Mouse (Mus musculus): Measurements from ENCODE around the gene Cnksr3.

Gene Cnksr3

GRCm38 (mm10) chr10:7211696-7212482 lies at the start of gene Cnksr3:
Gene Cnksr3 (minus strand): TSS chr10:7212237.
- in situ Hi-C loops (cut with MboI; ENCODE audit: low pct_unique_long_range_greater_than_20kb in 1 of 2, low sequenced_read_pairs in 2 of 2, unreplicated experiment in 1 of 2), result no loop called here

GRCm38 (mm10) chr10:7260166-7261108 lies 48.4 kb upstream of the Cnksr3 start:
- in situ Hi-C loops (cut with MboI; ENCODE audit: low pct_unique_long_range_greater_than_20kb in 1 of 2, low sequenced_read_pairs in 2 of 2, unreplicated experiment in 1 of 2), result no loop called here

GRCm38 (mm10) chr10:7258607-7259006 lies 46.6 kb upstream of the Cnksr3 start:
- in situ Hi-C loops (cut with MboI; ENCODE audit: low pct_unique_long_range_greater_than_20kb in 1 of 2, low sequenced_read_pairs in 2 of 2, unreplicated experiment in 1 of 2), result no loop called here

DNA sequence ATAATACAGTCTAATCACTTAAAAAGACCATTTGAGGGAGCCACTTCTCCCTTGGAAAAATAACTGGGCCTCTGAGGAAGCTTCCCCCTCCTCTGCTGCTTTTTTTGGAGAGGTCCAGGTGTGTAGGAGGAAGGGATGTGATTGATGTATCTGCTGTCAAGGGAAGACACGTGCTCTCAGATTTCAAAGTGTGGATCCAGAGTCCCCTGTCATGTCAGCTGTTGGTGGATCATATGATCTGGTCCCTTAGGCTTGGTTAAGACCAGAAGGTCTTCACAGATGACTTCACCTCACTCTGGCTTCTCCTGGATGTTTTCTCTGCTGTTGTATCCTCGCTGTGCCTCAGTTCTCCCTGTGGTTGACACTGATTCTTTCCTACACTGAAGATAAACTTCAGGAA lies 38.4 kb upstream of the Cnksr3 start:
- in situ Hi-C loops (cut with MboI; ENCODE audit: low pct_unique_long_range_greater_than_20kb in 1 of 2, low sequenced_read_pairs in 2 of 2, unreplicated experiment in 1 of 2), result no loop called here

DNA sequence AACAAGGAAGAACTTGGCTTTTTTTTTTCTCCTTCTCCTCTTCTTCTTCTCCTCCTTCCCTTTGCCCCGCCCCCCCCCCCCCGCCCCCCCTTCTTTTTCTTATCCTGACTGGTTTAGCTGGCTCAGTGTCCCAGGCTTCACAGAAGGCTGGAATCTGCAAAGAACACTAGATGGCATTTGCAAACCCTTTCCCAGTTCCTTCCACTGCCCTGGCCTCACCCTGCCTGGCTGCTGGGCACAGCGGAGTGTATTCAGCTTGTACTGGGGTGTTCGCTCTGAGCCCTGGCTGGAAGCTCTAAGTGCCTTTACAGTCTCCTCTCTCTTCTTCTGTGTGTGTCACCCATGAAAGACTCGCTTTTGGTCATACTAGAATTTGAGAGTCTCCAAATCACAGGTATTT lies 22.6 kb upstream of the Cnksr3 start:
- in situ Hi-C loops (cut with MboI; ENCODE audit: low pct_unique_long_range_greater_than_20kb in 1 of 2, low sequenced_read_pairs in 2 of 2, unreplicated experiment in 1 of 2), result no loop called here

DNA sequence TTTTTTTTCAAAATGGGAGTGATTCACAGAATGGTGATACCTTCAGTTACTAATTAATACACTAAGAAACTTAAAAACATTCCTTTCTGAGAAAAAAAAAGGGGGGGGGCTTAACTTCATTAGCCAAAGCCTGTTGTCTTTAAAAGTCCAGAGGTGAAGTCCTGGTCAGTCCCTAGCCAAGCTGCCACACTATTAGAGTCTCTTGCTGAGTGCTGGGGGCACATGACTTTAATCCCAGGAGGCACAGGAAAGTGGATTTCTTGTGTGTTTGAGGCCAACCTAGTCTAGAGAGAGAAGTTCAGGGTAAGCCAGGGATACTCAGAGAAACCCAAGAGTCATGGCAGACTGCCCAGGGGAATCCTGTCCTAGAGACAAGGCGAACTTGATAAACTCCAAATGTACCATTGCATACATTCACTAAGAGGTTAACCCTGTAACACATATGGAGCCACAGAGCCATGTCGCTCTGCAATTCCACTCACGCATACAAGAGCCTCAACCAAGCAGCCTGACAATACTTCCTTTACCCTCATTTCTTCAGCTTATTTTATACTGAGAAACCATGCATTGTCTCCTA lies 5.6 kb upstream of the Cnksr3 start:
- in situ Hi-C loops (cut with MboI; ENCODE audit: low pct_unique_long_range_greater_than_20kb in 1 of 2, low sequenced_read_pairs in 2 of 2, unreplicated experiment in 1 of 2), result no loop called here

GRCm38 (mm10) chr10:7214718-7215117 lies 2.7 kb upstream of the Cnksr3 start:
- in situ Hi-C loops (cut with MboI; ENCODE audit: low pct_unique_long_range_greater_than_20kb in 1 of 2, low sequenced_read_pairs in 2 of 2, unreplicated experiment in 1 of 2), result no loop called here

DNA sequence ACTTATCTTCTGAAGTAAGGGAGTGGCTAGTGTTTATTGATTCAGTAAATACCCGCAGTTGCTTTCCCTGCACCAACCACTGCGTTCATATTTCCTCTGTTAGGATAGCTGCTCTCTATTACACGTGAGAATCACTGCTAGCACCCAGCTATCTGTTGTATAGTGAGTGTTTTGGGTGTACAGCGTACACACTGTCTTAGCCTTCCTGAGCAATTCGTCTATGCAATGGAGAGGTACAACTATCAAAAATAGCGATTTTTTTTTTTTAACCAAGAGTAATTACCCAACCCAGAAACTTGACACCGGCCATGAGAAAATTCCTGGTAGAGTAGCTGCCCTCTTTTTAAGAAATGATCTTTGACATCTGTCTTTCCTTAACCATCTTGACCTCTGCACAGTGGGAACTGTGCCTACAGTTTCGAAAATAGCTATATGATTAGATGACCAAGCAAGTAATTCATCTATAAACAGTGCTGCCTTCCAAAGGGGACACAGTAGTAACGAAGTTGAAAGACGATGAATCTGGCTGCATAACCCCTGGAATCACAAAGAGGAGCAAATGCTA lies 1.1 kb upstream of the Cnksr3 start:
- in situ Hi-C loops (cut with MboI; ENCODE audit: low pct_unique_long_range_greater_than_20kb in 1 of 2, low sequenced_read_pairs in 2 of 2, unreplicated experiment in 1 of 2), result no loop called here

- in situ Hi-C loops (cut with MboI; ENCODE audit: low pct_unique_long_range_greater_than_20kb in 1 of 2, low sequenced_read_pairs in 2 of 2, unreplicated experiment in 1 of 2), result no loop called here
These were observed 500 bp upstream of the Cnksr3 start for GRCm38 (mm10) chr10:7212537-7212936.

DNA sequence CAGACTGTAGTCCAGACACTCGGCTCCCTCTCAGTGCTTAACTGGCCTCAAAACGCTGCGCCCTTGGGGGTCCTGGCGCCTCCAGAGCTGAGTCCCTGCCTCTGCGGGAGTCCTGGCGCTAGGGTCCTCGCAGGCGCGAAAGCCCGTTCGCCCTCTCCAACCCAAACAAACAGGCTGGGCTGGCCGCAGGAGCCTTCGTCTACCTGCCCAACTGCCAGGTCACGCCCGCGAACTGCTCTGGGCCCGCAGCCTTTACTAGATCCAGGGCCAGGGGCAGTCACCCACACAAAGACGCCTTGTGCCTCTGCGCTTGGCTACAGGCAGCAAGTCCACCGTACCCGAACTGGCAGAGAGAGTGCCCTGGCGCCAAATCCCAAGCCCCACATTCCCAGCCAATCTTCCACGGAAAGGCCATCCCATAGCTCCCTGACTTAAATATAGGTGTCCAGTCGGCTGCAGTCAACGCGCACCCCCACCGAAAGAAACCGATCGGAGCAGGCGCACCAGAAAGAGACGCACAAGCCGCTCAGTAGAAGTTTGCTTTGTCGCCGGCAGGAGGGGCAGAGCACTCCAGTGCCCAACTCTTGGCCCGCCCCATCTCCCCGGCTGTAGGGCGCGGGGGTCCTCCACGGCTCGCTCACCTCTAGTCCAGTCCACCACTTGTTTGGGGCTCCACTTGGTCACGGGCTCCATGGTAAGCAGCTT lies 894 bp downstream of the Cnksr3 start:
- in situ Hi-C loops (cut with MboI; ENCODE audit: low pct_unique_long_range_greater_than_20kb in 1 of 2, low sequenced_read_pairs in 2 of 2, unreplicated experiment in 1 of 2), result no loop called here

DNA sequence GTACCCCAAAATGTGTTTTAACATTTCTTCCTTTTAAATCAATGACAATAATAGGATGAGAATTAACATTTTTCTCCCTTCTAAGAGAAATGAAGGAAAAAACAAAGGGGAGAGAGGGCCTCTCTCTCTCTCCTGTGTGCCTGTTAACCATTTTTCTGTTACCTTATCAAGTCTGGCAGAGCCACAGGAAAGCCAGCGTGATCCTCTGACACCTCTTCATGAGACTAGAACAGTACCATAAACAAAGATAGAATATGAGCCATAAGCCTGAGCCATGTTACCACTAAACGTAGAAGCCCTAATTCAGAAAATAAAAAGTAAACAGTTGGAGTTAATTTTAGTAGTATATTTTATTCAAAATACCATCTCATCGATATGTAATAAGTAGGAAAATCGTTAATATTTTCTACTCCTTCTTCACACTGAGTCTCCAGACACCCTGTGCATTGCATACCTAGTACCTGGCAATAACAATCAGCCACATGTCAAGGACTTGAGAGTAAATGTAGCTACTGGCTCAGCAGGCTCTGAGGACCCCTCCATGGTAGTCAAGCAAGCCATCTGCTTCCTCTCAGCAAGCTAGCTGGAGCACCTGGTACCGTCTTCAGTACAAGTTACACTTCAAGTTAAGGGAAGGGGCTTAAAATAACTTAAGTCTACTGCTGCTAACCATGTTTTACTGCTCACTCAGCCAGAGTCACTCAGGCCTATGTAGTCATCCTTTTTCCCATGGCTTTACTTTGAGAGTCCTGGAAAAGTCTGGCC lies 2.2 kb downstream of the Cnksr3 start:
- in situ Hi-C loops (cut with MboI; ENCODE audit: low pct_unique_long_range_greater_than_20kb in 1 of 2, low sequenced_read_pairs in 2 of 2, unreplicated experiment in 1 of 2), result no loop called here

DNA sequence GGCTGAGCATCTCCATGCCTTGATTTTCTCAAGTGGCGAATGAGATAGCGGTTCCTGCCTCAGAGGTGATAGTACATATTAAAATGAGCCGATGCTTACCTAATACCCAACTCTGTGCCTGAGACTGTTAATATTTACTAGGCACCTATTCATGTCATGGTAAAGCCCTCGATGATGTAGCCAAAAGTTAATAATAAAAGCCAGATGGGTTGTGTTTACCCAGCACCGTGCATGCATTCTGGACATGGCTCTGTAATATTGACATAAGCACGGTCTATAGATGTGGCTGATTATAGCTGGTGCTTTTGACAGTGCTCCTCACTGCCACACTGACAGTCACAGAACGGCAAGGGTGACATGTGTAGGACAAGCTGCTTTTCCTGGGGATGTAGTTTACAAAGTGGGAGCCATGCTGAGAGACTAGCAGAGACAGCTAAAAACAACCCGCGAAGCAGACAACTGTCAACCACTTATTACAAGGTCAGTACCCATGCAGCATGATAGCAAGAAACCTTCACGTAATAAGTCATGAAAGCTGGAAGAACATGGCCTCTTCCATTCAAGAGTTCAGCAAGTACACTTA lies 3.1 kb downstream of the Cnksr3 start:
- in situ Hi-C loops (cut with MboI; ENCODE audit: low pct_unique_long_range_greater_than_20kb in 1 of 2, low sequenced_read_pairs in 2 of 2, unreplicated experiment in 1 of 2), result no loop called here

DNA sequence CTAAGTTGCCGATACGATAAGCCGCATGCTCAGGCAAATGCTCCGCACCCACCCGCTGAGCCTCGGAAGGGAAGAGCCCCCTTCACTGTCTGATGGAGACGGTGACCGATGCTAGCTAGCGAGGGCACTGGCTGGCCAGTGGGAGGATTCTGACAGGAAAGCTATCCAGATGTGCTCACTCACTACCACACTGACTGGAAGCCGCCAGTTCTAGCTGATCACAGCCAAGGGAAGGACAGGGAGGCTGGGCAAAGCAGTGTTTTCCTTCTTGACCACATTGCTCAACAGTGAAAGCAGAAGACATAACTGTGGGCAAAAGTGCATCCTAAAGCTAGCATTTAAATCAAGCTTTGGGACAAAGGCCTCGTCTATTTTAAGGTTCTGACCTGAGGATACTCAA lies 4.7 kb downstream of the Cnksr3 start:
- in situ Hi-C loops (cut with MboI; ENCODE audit: low pct_unique_long_range_greater_than_20kb in 1 of 2, low sequenced_read_pairs in 2 of 2, unreplicated experiment in 1 of 2), result no loop called here

DNA sequence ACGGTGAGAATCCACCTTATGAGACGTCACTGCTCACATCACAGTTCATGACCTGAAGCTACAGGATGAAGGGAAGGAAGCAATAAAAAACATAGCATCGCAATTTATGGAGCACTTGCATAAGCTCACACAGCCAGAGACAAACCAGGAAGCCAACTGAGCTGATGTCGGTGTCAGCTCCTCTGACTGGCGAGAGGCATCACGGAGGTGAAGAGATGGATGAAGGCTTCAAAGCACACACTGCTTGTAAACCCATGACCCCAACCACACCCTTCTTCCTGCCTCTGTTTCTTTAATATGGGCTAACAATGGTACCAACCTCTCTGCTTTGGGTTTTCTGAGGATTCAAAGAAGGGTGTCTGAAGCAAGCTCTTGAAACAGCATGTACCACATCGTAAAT lies 5.5 kb downstream of the Cnksr3 start:
- in situ Hi-C loops (cut with MboI; ENCODE audit: low pct_unique_long_range_greater_than_20kb in 1 of 2, low sequenced_read_pairs in 2 of 2, unreplicated experiment in 1 of 2), result no loop called here

GRCm38 (mm10) chr10:7205576-7205975 lies 6.5 kb downstream of the Cnksr3 start:
- in situ Hi-C loops (cut with MboI; ENCODE audit: low pct_unique_long_range_greater_than_20kb in 1 of 2, low sequenced_read_pairs in 2 of 2, unreplicated experiment in 1 of 2), result no loop called here

DNA sequence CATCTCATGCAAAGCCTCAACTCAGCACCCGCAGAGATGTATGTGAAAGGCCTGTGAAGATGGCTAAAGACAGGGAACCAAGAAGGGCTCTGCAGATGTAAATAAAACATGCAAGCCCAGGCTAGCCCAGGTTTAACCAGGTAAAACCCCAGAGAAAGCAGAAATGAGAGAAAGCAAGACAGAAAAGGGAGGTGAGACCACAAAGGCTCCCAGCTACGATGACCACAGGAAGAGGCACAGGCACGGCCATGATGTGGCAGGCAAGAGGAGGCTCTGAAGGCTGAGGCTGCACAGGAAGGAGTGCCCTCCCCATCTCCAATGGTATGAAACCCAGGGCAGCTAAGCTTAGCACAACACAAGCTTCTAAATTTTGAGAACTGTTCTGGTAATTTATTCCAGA lies 7.1 kb downstream of the Cnksr3 start:
- in situ Hi-C loops (cut with MboI; ENCODE audit: low pct_unique_long_range_greater_than_20kb in 1 of 2, low sequenced_read_pairs in 2 of 2, unreplicated experiment in 1 of 2), result no loop called here

DNA sequence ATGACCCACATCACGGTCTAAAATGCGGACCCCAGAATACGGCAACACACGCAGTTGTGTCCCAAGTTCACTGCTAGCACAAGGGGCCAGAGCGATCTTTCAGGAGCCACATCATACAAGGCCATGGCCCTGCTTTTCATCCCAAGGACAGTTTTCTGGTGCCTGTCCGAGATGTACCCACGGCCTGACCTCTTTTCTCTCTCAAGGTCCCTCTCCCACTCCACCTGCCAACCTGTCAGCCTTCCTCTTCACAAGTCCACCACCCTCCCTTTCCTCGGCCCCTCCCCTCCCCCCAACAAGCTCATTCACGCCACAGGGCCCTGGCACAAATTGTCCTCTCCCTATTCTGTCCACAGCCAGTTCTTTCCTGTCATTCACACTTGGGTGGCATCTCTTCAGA lies 9.5 kb downstream of the Cnksr3 start:
- in situ Hi-C loops (cut with MboI; ENCODE audit: low pct_unique_long_range_greater_than_20kb in 1 of 2, low sequenced_read_pairs in 2 of 2, unreplicated experiment in 1 of 2), result no loop called here
